Mouse (Mus musculus) heart, embryonic 16.5 days (tissue): ENCODE data around the gene Srrm4. TPM values are rescaled to one million over a fixed set of nuclear protein-coding genes. Genes with fewer than 3 reads are reported as not detected.
A peak's percentile ranks its signal among the peaks of the same experiment; 100 is the strongest.

Source experiments
- ATAC-seq: fragments of 200-750 bp; cut with Nextera tagmentation; replicated peaks from 2 replicates; pipeline ENCODE4 v1.8.0; 2017; ENCODE audit warnings: moderate number of reproducible peaks; ENCODE audit not compliant: insufficient read depth, low FRiP score; ENCODE audit errors: extremely low read depth
- H3K27ac ChIP-seq: fragments of 300-500 bp; sonication (generic); 2 replicates; pipeline ENCODE4 v1.5.1; 2014; ENCODE audit warnings: mild to moderate bottlenecking, low read length, control low read depth, moderate library complexity
- H3K27me3 ChIP-seq: fragments of 300-500 bp; sonication (generic); 2 replicates; pipeline ENCODE4 v1.6.1; 2014; ENCODE audit warnings: low read length, mixed read lengths; ENCODE audit not compliant: control insufficient read depth, insufficient read depth
- H3K36me3 ChIP-seq: fragments of 300-500 bp; sonication (generic); 2 replicates; pipeline ENCODE4 v1.6.1; 2014; ENCODE audit not compliant: control insufficient read depth, insufficient read depth
- H3K4me1 ChIP-seq: fragments of 300-500 bp; sonication (generic); 2 replicates; pipeline ENCODE4 v1.6.1; 2014; ENCODE audit warnings: low read length, mixed read lengths; ENCODE audit not compliant: control insufficient read depth, insufficient read depth
- H3K4me2 ChIP-seq: fragments of 300-500 bp; sonication (generic); 2 replicates; pipeline ENCODE4 v1.6.1; 2014; ENCODE audit warnings: low read depth, mild to moderate bottlenecking, control low read depth, low read length
- H3K4me3 ChIP-seq: fragments of 300-500 bp; sonication (generic); 2 replicates; pipeline ENCODE4 v1.5.1; 2014; ENCODE audit warnings: mild to moderate bottlenecking, control low read depth, low read length
- H3K9ac ChIP-seq: fragments of 300-500 bp; sonication (generic); 2 replicates; pipeline ENCODE4 v1.6.1; 2014; ENCODE audit warnings: low read length, control low read depth
- H3K9me3 ChIP-seq: fragments of 300-500 bp; sonication (generic); replicated peaks from 2 replicates; pipeline ENCODE4 v1.6.1; 2016; ENCODE audit warnings: low read length; ENCODE audit not compliant: control insufficient read depth
- WGBS: fragments of 180-500 bp; shearing (Covaris S2); extraction: QIAGEN DNeasy Blood & Tissue Kit; methylation state at CpG from one replicate; pipeline ENCODE4 v1.1.7; 2014; 5-methylcytosine and 5-hydroxymethylcytosine counted together
- polyA plus RNA-seq: library from polyadenylated mRNA; unstranded; fragments of >200 nt; fragmentation: Nextera tagmentation; extraction: Ambion mirVana; gene quantifications from 2 replicates; pipeline ENCODE4 v1.2.1, GENCODE M21; 2015

Gene Srrm4
- polyA plus RNA-seq, 1 experiment from 2014 or later: 0.84 TPM

- 84% methylated on average over 2 of the region's 2 CpGs for WGBS
- H3K27me3 ChIP-seq: no peaks in the 10 kb centered on the region
- no peak overlapping the region for H3K9ac ChIP-seq
- no peak overlapping the region for H3K4me3 ChIP-seq
- peaks cover 6% of the 10 kb centered on the region; the same call in 1 of the 2 replicates for H3K36me3 ChIP-seq
- no peak overlapping the region for H3K4me2 ChIP-seq
- no peaks in the 10 kb centered on the region for H3K9me3 ChIP-seq
- H3K4me1 ChIP-seq: peaks cover 14% of the 10 kb centered on the region
- no peak overlapping the region for H3K27ac ChIP-seq
- ATAC-seq: no peak
These were observed 187.6 kb downstream of the Srrm4 start for GRCm38 (mm10) chr5:116404063-116404462.

GRCm38 (mm10) chr5:116400801-116401200 lies 190.8 kb downstream of the Srrm4 start:
- no peak overlapping the region for H3K27ac ChIP-seq

GRCm38 (mm10) chr5:116400042-116400730 lies 191.4 kb downstream of the Srrm4 start:
- 69% methylated on average over 8 of the region's 8 CpGs for WGBS
- no peak overlapping the region for H3K4me3 ChIP-seq
- no peak overlapping the region for H3K4me2 ChIP-seq
- H3K27me3 ChIP-seq: no peaks in the 10 kb centered on the region
- H3K9me3 ChIP-seq: no peaks in the 10 kb centered on the region
- H3K27ac ChIP-seq: no peak overlapping the region
- ATAC-seq: no peak
- no peaks in the 10 kb centered on the region for H3K36me3 ChIP-seq
- H3K9ac ChIP-seq: no peak overlapping the region
- H3K4me1 ChIP-seq: no peaks in the 10 kb centered on the region

More at GRCm38 (mm10) chr5:116400801-116401200, 190.8 kb downstream of the Srrm4 start:
- WGBS: 88% methylated on average over 3 of the region's 3 CpGs
- Histone ChIP-seq H3K4me1 (no peaks in the 10 kb centered on the region), H3K9ac (no peak overlapping the region), H3K27me3 (no peaks in the 10 kb centered on the region), H3K9me3 (no peaks in the 10 kb centered on the region), H3K4me2 (no peak overlapping the region), H3K36me3 (no peaks in the 10 kb centered on the region), H3K4me3 (no peak overlapping the region)
- no peak for ATAC-seq

GRCm38 (mm10) chr5:116396104-116396503 lies 195.5 kb downstream of the Srrm4 start:
- ATAC-seq: no peak

GRCm38 (mm10) chr5:116392603-116393002 lies 199.0 kb downstream of the Srrm4 start:
- Histone ChIP-seq H3K27ac (no peak overlapping the region), H3K9ac (no peak overlapping the region), H3K4me3 (no peak overlapping the region), H3K4me1 (peaks cover 10% of the 10 kb centered on the region), H3K27me3 (no peaks in the 10 kb centered on the region; the same call in 1 of the 2 replicates), H3K4me2 (no peak overlapping the region), H3K36me3 (no peaks in the 10 kb centered on the region), H3K9me3 (no peaks in the 10 kb centered on the region)
- WGBS: 60% methylated on average over 9 of the region's 9 CpGs
- no peak for ATAC-seq

More at GRCm38 (mm10) chr5:116396104-116396503, 195.5 kb downstream of the Srrm4 start:
- H3K4me2 ChIP-seq: no peak overlapping the region
- no peak overlapping the region for H3K27ac ChIP-seq
- H3K4me1 ChIP-seq: no peaks in the 10 kb centered on the region
- H3K9ac ChIP-seq: no peak overlapping the region
- 78% methylated on average over 5 of the region's 5 CpGs for WGBS
- H3K4me3 ChIP-seq: no peak overlapping the region
- H3K36me3 ChIP-seq: no peaks in the 10 kb centered on the region
- no peaks in the 10 kb centered on the region; the same call in 1 of the 2 replicates for H3K27me3 ChIP-seq
- H3K9me3 ChIP-seq: no peaks in the 10 kb centered on the region

GRCm38 (mm10) chr5:116389856-116390542 lies 201.6 kb downstream of the Srrm4 start:
- peaks cover 10% of the 10 kb centered on the region for H3K4me1 ChIP-seq
- H3K9ac ChIP-seq: no peak overlapping the region
- peak; percentile 72 for ATAC-seq
- no peaks in the 10 kb centered on the region; the same call in 1 of the 2 replicates for H3K27me3 ChIP-seq
- no peak overlapping the region for H3K4me3 ChIP-seq
- 35% methylated on average over 15 of the region's 15 CpGs for WGBS
- no peaks in the 10 kb centered on the region for H3K36me3 ChIP-seq
- no peak overlapping the region for H3K27ac ChIP-seq
- peak overlapping the region; percentile 8 for H3K4me2 ChIP-seq
- H3K9me3 ChIP-seq: no peaks in the 10 kb centered on the region

GRCm38 (mm10) chr5:116389321-116389720 lies 202.3 kb downstream of the Srrm4 start:
- WGBS: 63% methylated on average over 4 of the region's 4 CpGs
- H3K9me3 ChIP-seq: no peaks in the 10 kb centered on the region

More at GRCm38 (mm10) chr5:116389321-116389720, 202.3 kb downstream of the Srrm4 start:
- Histone ChIP-seq H3K27me3 (no peaks in the 10 kb centered on the region; the same call in 1 of the 2 replicates), H3K9ac (no peak overlapping the region), H3K27ac (no peak overlapping the region), H3K4me2 (no peak overlapping the region), H3K4me3 (no peak overlapping the region), H3K36me3 (no peaks in the 10 kb centered on the region), H3K4me1 (peaks cover 10% of the 10 kb centered on the region)
- ATAC-seq: no peak
